Mouse (Mus musculus) kidney, adult 2 months (tissue): ENCODE measurements around the gene Uox. TPM values are rescaled to one million over a fixed set of nuclear protein-coding genes. Genes with fewer than 3 reads are reported as not detected.

ENCODE experiments used
- DNase-seq: peaks from one replicate; pipeline ENCODE4 v3.0.0; 2021
- H3K27ac ChIP-seq: fragments of 200-500 bp; 2 replicates; pipeline ENCODE4 v1.5.1; 2012; ENCODE audit warnings: low read depth, low read length, control low read depth, inconsistent platforms; ENCODE audit not compliant: insufficient read depth
- H3K27me3 ChIP-seq: fragments of 200-500 bp; replicated peaks from 2 replicates; pipeline ENCODE4 v1.6.1; 2012; ENCODE audit warnings: mild to moderate bottlenecking, moderate library complexity, low read length, inconsistent platforms; ENCODE audit not compliant: control insufficient read depth, insufficient read depth
- H3K36me3 ChIP-seq: fragments of 200-500 bp; 2 replicates; pipeline ENCODE4 v1.6.1; 2012; ENCODE audit warnings: mild to moderate bottlenecking, moderate library complexity, low read length, inconsistent platforms; ENCODE audit not compliant: control insufficient read depth, insufficient read depth
- H3K4me1 ChIP-seq: fragments of 200-500 bp; 2 replicates; pipeline ENCODE4 v1.6.1; 2011; ENCODE audit warnings: low read length; ENCODE audit not compliant: control insufficient read depth, insufficient read depth
- H3K4me3 ChIP-seq: fragments of 200-500 bp; 2 replicates; pipeline ENCODE4 v1.5.1; 2011; ENCODE audit warnings: mild to moderate bottlenecking, low read depth, low read length, control low read depth; ENCODE audit not compliant: insufficient read depth
- CTCF ChIP-seq: fragments of 200-500 bp; conservative IDR thresholded peaks from 2 replicates; pipeline ENCODE4 v1.5.1; 2011; ENCODE audit warnings: low read depth, mild to moderate bottlenecking, control low read depth, low read length, moderate library complexity, mixed read lengths; ENCODE audit not compliant: insufficient read depth, insufficient read length
- POLR2A ChIP-seq: fragments of 200-500 bp; IDR thresholded peaks from one replicate; pipeline ENCODE4 v1.6.1; 2011; ENCODE audit warnings: low read depth, low read length, control low read depth
- WGBS: fragments of 180-500 bp; shearing (Covaris S2); methylation state at CpG from one replicate; pipeline ENCODE4 v1.1.7; 2018; 5-methylcytosine and 5-hydroxymethylcytosine counted together
- polyA plus RNA-seq: library from polyadenylated mRNA; depleted of rRNA; stranded (reverse); fragments of >200 nt; gene quantifications from 2 replicates; pipeline ENCODE4 v1.2.3, GENCODE M21; 2012; rRNA removed

Gene Uox
- polyA plus RNA-seq, 1 experiment = not detected

- TF ChIP-seq CTCF (no peak), POLR2A (no peak)
- WGBS = 95% methylated on average over 16 of the region's 16 CpGs
These were observed 109.4 kb downstream of the Uox start for GRCm38 (mm10) chr3:146679646-146680045.

GRCm38 (mm10) chr3:146680625-146681024 lies 110.4 kb downstream of the Uox start:
- no peak overlapping the region for H3K27ac ChIP-seq
- no peaks in the 10 kb centered on the region; the same call in 1 of the 2 replicates for H3K4me1 ChIP-seq
- 93% methylated on average over 13 of the region's 13 CpGs for WGBS
- no peak for DNase-seq
- H3K4me3 ChIP-seq = no peak overlapping the region
- no peak for TF ChIP-seq POLR2A
- no peak for TF ChIP-seq CTCF
- H3K36me3 ChIP-seq = no peaks in the 10 kb centered on the region
- no peaks in the 10 kb centered on the region for H3K27me3 ChIP-seq

More at GRCm38 (mm10) chr3:146679646-146680045, 109.4 kb downstream of the Uox start:
- Histone ChIP-seq H3K27me3 (no peaks in the 10 kb centered on the region), H3K4me1 (no peaks in the 10 kb centered on the region; the same call in 1 of the 2 replicates), H3K4me3 (no peak overlapping the region), H3K27ac (no peak overlapping the region), H3K36me3 (no peaks in the 10 kb centered on the region)
- no peak for DNase-seq

GRCm38 (mm10) chr3:146681696-146682095 lies 111.5 kb downstream of the Uox start:
- H3K27me3 ChIP-seq = no peaks in the 10 kb centered on the region
- no peaks in the 10 kb centered on the region; the same call in 1 of the 2 replicates for H3K4me1 ChIP-seq
- no peak overlapping the region for H3K27ac ChIP-seq
- 39% methylated on average over 8 of the region's 8 CpGs for WGBS
- no peak for DNase-seq
- no peak for TF ChIP-seq POLR2A
- no peak for TF ChIP-seq CTCF
- peak overlapping the region; percentile 18; the same call in 1 of the 2 replicates for H3K4me3 ChIP-seq
- H3K36me3 ChIP-seq = no peaks in the 10 kb centered on the region

Other genes starting within 250 kb of the Uox start
- gene Ssx2ip, start 165.8 kb upstream of the Uox start, polyA plus RNA-seq = 7.3 and 8.0 TPM in 2 replicates
- gene Ctbs, start 120.6 kb upstream of the Uox start, polyA plus RNA-seq = 10.5 and 10.7 TPM in 2 replicates
- gene Spata1, start 70.7 kb upstream of the Uox start, polyA plus RNA-seq = 0.79 and 0.89 TPM in 2 replicates
- 567 and 600 TPM in 2 replicates for gene Gng5, start 70.6 kb upstream of the Uox start, polyA plus RNA-seq
- gene Rpf1, start 49.0 kb upstream of the Uox start, polyA plus RNA-seq = 9.9 and 13.6 TPM in 2 replicates
- gene Dnase2b, start 45.2 kb downstream of the Uox start, polyA plus RNA-seq = not detected in 2 replicates
- gene 4930503B20Rik, start 80.9 kb downstream of the Uox start, polyA plus RNA-seq = not detected in 2 replicates
- 0.11 and 0.27 TPM in 2 replicates for gene Samd13, start 115.2 kb downstream of the Uox start, polyA plus RNA-seq
- gene Prkacb, start 242.6 kb downstream of the Uox start, polyA plus RNA-seq = 20.6 and 23.3 TPM in 2 replicates